Mouse (Mus musculus) right cerebral cortex, postnatal 4 days (tissue): ENCODE measurements around the gene Cmtm1.
"Not testable (repeated sequence)": the region's sequence is repeated elsewhere in the genome, so short reads cannot be mapped to it uniquely, and the experiment has no call there.

ENCODE experiments used
- DNase-seq: peaks from one replicate; pipeline ENCODE4 v3.0.0-alpha.2; 2022

Cmtm1 gene

GRCm38 (mm10) chr8:104313311-104313710, 3.4 kb upstream of the Cmtm1 start:
- DNase-seq, result no peak

- not testable (repeated sequence) for DNase-seq
Observed at GRCm38 (mm10) chr8:104312023-104312422, 2.1 kb upstream of the Cmtm1 start.

- DNase-seq, result not testable (repeated sequence)
Observed at GRCm38 (mm10) chr8:104308341-104308740, 1.6 kb downstream of the Cmtm1 start.

GRCm38 (mm10) chr8:104304962-104305361, 5.0 kb downstream of the Cmtm1 start:
- DNase-seq, result no peak

GRCm38 (mm10) chr8:104302536-104302935, 7.4 kb downstream of the Cmtm1 start:
- DNase-seq, result not testable (repeated sequence)

GRCm38 (mm10) chr8:104301577-104301976, 8.4 kb downstream of the Cmtm1 start:
- not testable (repeated sequence) for DNase-seq

- DNase-seq, result no peak
Observed at GRCm38 (mm10) chr8:104294396-104294795, 15.5 kb downstream of the Cmtm1 start.

- not testable (repeated sequence) for DNase-seq
Observed at GRCm38 (mm10) chr8:104293081-104293480, 16.9 kb downstream of the Cmtm1 start, which contains the start of gene Cmtm2a. Cmtm2a (minus strand) TSS chr8:104293181.

- DNase-seq, result no peak
Observed at GRCm38 (mm10) chr8:104268937-104269440, 41.0 kb downstream of the Cmtm1 start.

GRCm38 (mm10) chr8:104268368-104268767, 41.6 kb downstream of the Cmtm1 start:
- no peak for DNase-seq

GRCm38 (mm10) chr8:104264271-104264935, 45.5 kb downstream of the Cmtm1 start:
- not testable (repeated sequence) for DNase-seq

- not testable (repeated sequence) for DNase-seq
Observed at GRCm38 (mm10) chr8:104261802-104262201, 48.1 kb downstream of the Cmtm1 start.

- no peak for DNase-seq
Observed at GRCm38 (mm10) chr8:104253016-104253415, 56.9 kb downstream of the Cmtm1 start.

- no peak for DNase-seq
Observed at GRCm38 (mm10) chr8:104251461-104251860, 58.5 kb downstream of the Cmtm1 start.

- peak; percentile 74 for DNase-seq
Observed at GRCm38 (mm10) chr8:104250439-104251367, 59.2 kb downstream of the Cmtm1 start, which contains the start of gene Cklf. Cklf (plus strand) TSS chr8:104250861.

GRCm38 (mm10) chr8:104249442-104249996, 60.4 kb downstream of the Cmtm1 start:
- no peak for DNase-seq

GRCm38 (mm10) chr8:104248276-104248675, 61.7 kb downstream of the Cmtm1 start, which contains the start of gene Tk2:
Tk2 (minus strand) TSS chr8:104248558.
- DNase-seq, result peak; percentile 82

- no peak for DNase-seq
Observed at GRCm38 (mm10) chr8:104247908-104248275, 62.1 kb downstream of the Cmtm1 start.

- DNase-seq, result no peak
Observed at GRCm38 (mm10) chr8:104247054-104247907, 62.7 kb downstream of the Cmtm1 start.

GRCm38 (mm10) chr8:104246621-104247020, 63.3 kb downstream of the Cmtm1 start:
- no peak for DNase-seq
